Mouse (Mus musculus) neutrophil, adult 65 days (primary cell): ENCODE data around the gene Tor3a. TPM values are rescaled to one million over a fixed set of nuclear protein-coding genes. Genes with fewer than 3 reads are reported as not detected.

ENCODE experiments used
- total RNA-seq: library from RNA; stranded (reverse); gene quantifications from 2 replicates; pipeline ENCODE4 v1.2.4, GENCODE M21; 2023

Gene Tor3a
- total RNA-seq: 18.7 and 19.4 TPM in 2 replicates

DNA sequence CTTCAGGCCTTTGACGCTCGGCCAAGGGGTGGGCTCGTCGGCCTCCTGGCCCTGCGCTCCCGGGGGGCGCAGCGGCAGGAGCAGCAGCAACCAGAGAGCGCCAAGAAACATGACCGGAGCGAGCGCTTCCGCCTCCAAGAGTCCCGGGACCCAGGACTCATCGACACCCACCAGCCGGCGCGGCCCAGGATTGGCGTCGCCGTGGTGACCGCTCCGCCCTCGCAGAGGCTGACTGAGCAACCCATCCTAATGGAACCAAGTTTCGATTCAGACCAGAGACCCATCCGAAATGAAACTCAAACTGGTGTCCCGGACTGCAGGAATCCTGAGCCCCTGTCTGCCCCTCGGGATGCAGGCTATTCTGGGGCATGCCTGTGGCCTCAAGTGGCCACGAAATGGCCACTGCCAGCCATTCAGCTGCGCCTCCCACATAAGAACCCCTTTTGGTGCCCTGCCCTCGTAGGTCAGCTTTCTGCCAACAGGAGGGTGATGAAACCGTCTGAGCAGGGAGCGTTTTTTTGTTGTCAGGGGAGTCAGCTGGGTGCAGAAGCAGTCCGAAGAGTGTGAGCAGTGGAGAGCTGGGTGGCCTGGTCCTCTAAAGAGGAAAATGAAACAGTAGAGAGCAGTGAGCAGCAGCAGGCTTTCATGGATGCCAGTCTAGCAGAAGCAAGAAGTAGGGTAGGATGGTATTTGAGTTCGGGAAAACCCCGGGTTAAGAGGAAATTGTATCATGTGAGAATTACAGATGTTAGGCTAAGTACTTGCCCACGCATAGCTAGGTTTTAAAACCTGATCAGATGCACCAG, at the start of gene Tor3a:
Tor3a (minus strand) TSS at position 162 of the 806 bp plus-strand sequence.

DNA sequence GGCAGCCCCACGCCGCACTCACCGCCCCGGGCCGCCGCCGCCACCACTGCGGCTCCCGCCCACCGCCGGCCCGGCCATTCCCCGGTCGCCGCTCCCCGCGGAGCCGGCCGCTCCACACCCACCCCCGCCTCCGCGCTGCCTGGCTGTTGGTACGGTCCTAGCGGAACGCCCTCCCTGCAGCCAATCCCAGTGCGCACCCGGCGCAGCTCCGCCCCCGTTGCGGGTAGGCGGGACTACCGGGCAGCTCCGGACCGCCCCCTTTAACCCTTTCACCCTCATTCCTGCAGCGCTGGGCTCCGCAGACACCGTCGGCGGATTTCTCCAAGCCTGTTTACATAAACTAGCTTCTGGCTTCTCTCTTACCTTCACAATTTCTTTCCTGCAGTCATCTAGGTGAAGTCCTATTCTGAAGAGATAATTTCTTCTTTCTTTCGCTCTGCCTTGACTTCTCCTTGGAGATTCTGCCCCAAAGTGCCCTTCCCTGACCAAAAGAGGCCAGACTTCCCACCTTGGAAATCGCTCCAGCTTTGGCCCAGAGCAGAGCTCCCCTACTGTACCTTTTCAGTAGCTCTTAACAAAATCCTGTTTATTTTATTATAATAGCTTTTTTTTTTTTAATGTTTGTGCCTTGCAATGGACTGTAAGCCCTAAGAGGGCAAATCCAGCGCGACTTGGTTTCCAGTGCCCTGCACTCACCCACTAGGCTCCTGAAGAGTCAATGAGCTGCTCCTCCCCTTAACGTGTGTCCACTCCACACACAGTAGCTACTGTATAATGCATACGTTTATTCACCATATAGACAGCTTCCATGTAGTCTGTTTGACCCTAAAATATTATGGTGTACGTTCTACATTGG, 45.0 kb upstream of the Tor3a start, which contains the start of gene Fam20b:
Fam20b (minus strand) TSS at position 137 of the 856 bp plus-strand sequence.

Other genes with a start within 250 kb of the Tor3a start
- 126 and 142 TPM in 2 replicates for gene Soat1, start 200.0 kb downstream of the Tor3a start, total RNA-seq
- 17.6 and 18.2 TPM in 2 replicates for gene Gm10031, start 150.3 kb downstream of the Tor3a start, total RNA-seq
- gene Abl2, start 115.6 kb downstream of the Tor3a start, total RNA-seq: 13.4 and 19.9 TPM in 2 replicates
- gene Fam20b, start 44.7 kb upstream of the Tor3a start, total RNA-seq: 14.2 and 19.3 TPM in 2 replicates
- not detected in 2 replicates for gene Angptl1, start 164.2 kb upstream of the Tor3a start, total RNA-seq